Mouse (Mus musculus): ENCODE measurements around the gene Nacc2.

The Nacc2 gene

GRCm38 (mm10) chr2:26099851-26100250, 23.2 kb downstream of the Nacc2 start:
- DNase-seq (ENCODE audit: low spot score) = no peak

GRCm38 (mm10) chr2:26099260-26099659, 23.8 kb downstream of the Nacc2 start:
- DNase-seq (ENCODE audit: low spot score) = no peak

- no peak for DNase-seq (ENCODE audit: low spot score)
These were observed 29.1 kb downstream of the Nacc2 start for GRCm38 (mm10) chr2:26093897-26094296.

- peak; percentile 74 for DNase-seq (ENCODE audit: low spot score)
These were observed 31.1 kb downstream of the Nacc2 start for GRCm38 (mm10) chr2:26091771-26092393.

GRCm38 (mm10) chr2:26090876-26091770, 31.9 kb downstream of the Nacc2 start:
- peak; percentile 29 for DNase-seq (ENCODE audit: low spot score)

GRCm38 (mm10) chr2:26089005-26089404, 34.0 kb downstream of the Nacc2 start:
- DNase-seq (ENCODE audit: low spot score) = no peak

- no peak for DNase-seq (ENCODE audit: low spot score)
These were observed 36.0 kb downstream of the Nacc2 start for GRCm38 (mm10) chr2:26086926-26087600.

- DNase-seq (ENCODE audit: low spot score) = no peak
These were observed 36.5 kb downstream of the Nacc2 start for GRCm38 (mm10) chr2:26086505-26086904.

- no peak for DNase-seq (ENCODE audit: low spot score)
These were observed 40.1 kb downstream of the Nacc2 start for GRCm38 (mm10) chr2:26082883-26083282.

- no peak for DNase-seq (ENCODE audit: low spot score)
These were observed 42.2 kb downstream of the Nacc2 start for GRCm38 (mm10) chr2:26080830-26081229.

GRCm38 (mm10) chr2:26079409-26079808, 43.6 kb downstream of the Nacc2 start:
- DNase-seq (ENCODE audit: low spot score) = no peak

- no peak for DNase-seq (ENCODE audit: low spot score)
These were observed 46.0 kb downstream of the Nacc2 start for GRCm38 (mm10) chr2:26077068-26077467.

- DNase-seq (ENCODE audit: low spot score) = no peak
These were observed 46.9 kb downstream of the Nacc2 start for GRCm38 (mm10) chr2:26076121-26076520.

- DNase-seq (ENCODE audit: low spot score) = no peak
These were observed 48.5 kb downstream of the Nacc2 start for GRCm38 (mm10) chr2:26074551-26074950.

GRCm38 (mm10) chr2:26068592-26068991, 54.4 kb downstream of the Nacc2 start:
- no peak for DNase-seq (ENCODE audit: low spot score)

- DNase-seq (ENCODE audit: low spot score) = no peak
These were observed 54.8 kb downstream of the Nacc2 start for GRCm38 (mm10) chr2:26068175-26068574.

GRCm38 (mm10) chr2:26066527-26066926, 56.5 kb downstream of the Nacc2 start:
- DNase-seq (ENCODE audit: low spot score) = peak; percentile 73

- DNase-seq (ENCODE audit: low spot score) = no peak
These were observed 60.1 kb downstream of the Nacc2 start for GRCm38 (mm10) chr2:26062742-26063427.

- no peak for DNase-seq (ENCODE audit: low spot score)
These were observed 60.8 kb downstream of the Nacc2 start for GRCm38 (mm10) chr2:26062241-26062640.

- no peak for DNase-seq (ENCODE audit: low spot score)
These were observed 61.9 kb downstream of the Nacc2 start for GRCm38 (mm10) chr2:26061018-26061666.

- no peak for DNase-seq (ENCODE audit: low spot score)
These were observed 66.0 kb downstream of the Nacc2 start for GRCm38 (mm10) chr2:26057053-26057452.

GRCm38 (mm10) chr2:26056226-26056625, 66.8 kb downstream of the Nacc2 start:
- DNase-seq (ENCODE audit: low spot score) = no peak
